Mouse (Mus musculus) ES-Bruce4 (cell line): ENCODE measurements around the gene Gm28635. TPM values are rescaled to one million over a fixed set of nuclear protein-coding genes. Genes with fewer than 3 reads are reported as not detected.
A peak's percentile ranks its signal among the peaks of the same experiment; 100 is the strongest.

Source experiments
- H3K27ac ChIP-seq: 2 replicates; pipeline ENCODE4 v1.5.1; 2012; ENCODE audit warnings: low read length, inconsistent platforms; ENCODE audit not compliant: insufficient read depth
- H3K27me3 ChIP-seq: 2 replicates; pipeline ENCODE4 v1.6.1; 2012; ENCODE audit warnings: mild to moderate bottlenecking, low read length, inconsistent platforms; ENCODE audit not compliant: control insufficient read depth, poor library complexity, insufficient read depth, severe bottlenecking
- H3K36me3 ChIP-seq: 2 replicates; pipeline ENCODE4 v1.6.1; 2012; ENCODE audit warnings: inconsistent platforms, mild to moderate bottlenecking, low read length, moderate library complexity; ENCODE audit not compliant: control insufficient read depth, poor library complexity, insufficient read depth, severe bottlenecking
- H3K4me1 ChIP-seq: one replicate; pipeline ENCODE4 v1.8.1; 2011; ENCODE audit warnings: low read length; ENCODE audit not compliant: control insufficient read depth, insufficient read depth
- H3K4me3 ChIP-seq: 2 replicates; pipeline ENCODE4 v1.5.1; 2011; ENCODE audit warnings: low read depth, mild to moderate bottlenecking, low read length
- H3K9ac ChIP-seq: 2 replicates; pipeline ENCODE4 v1.6.1; 2012; ENCODE audit warnings: low read depth, mild to moderate bottlenecking, inconsistent platforms; ENCODE audit not compliant: poor library complexity, severe bottlenecking
- H3K9me3 ChIP-seq: replicated peaks from 2 replicates; pipeline ENCODE4 v1.6.1; 2012; ENCODE audit warnings: mild to moderate bottlenecking, low read length, inconsistent platforms; ENCODE audit not compliant: control insufficient read depth, poor library complexity, insufficient read depth, severe bottlenecking
- CTCF ChIP-seq: IDR thresholded peaks from one replicate; pipeline ENCODE4 v1.8.1; 2011; ENCODE audit warnings: low read depth, low read length
- EP300 ChIP-seq: IDR thresholded peaks from 2 replicates; pipeline ENCODE4 v1.6.1; 2011; ENCODE audit warnings: low read depth, low read length; ENCODE audit not compliant: insufficient read depth
- POLR2A ChIP-seq: IDR thresholded peaks from one replicate; pipeline ENCODE4 v1.8.1; 2011; ENCODE audit warnings: low read length; ENCODE audit not compliant: insufficient read depth
- polyA plus RNA-seq: library from polyadenylated mRNA; stranded (reverse); fragments of >200 nt; gene quantifications from 2 replicates; pipeline ENCODE4 v1.2.4, GENCODE M21; 2011; ENCODE audit warnings: low read depth; ENCODE audit not compliant: missing spikeins, insufficient read depth, insufficient read length

The Gm28635 gene
- not detected in 2 replicates for polyA plus RNA-seq

- Histone ChIP-seq H3K4me3 (peak within 1 kb of the TSS; percentile 98), H3K36me3 (peaks cover 37% of the 10 kb centered on the region), H3K27me3 (no peaks in the 10 kb centered on the region), H3K27ac (peak within 1 kb of the TSS; percentile 51; the same call in 1 of the 2 replicates), H3K4me1 (no peaks in the 10 kb centered on the region), H3K9ac (peak within 1 kb of the TSS; percentile 85), H3K9me3 (no peaks in the 10 kb centered on the region)
- TF ChIP-seq POLR2A = peak; percentile 48
- no peak for TF ChIP-seq CTCF
Measured at GRCm38 (mm10) chr2:84677968-84678880, at the start of gene Gm28635, which contains the start of gene Med19. Gene Gm28635 (minus strand): TSS chr2:84678041. Gene Med19 (plus strand): TSS chr2:84678402.

GRCm38 (mm10) chr2:84727172-84727858, 49.5 kb upstream of the Gm28635 start, which contains the start of gene Clp1:
Gene Clp1 (minus strand): TSS chr2:84727350.
- H3K36me3 ChIP-seq = peaks cover 22% of the 10 kb centered on the region
- peak within 1 kb of the TSS; percentile 89 for H3K4me3 ChIP-seq
- H3K9ac ChIP-seq = peak within 1 kb of the TSS; percentile 72
- no peaks in the 10 kb centered on the region for H3K9me3 ChIP-seq
- 0 out of 2 replicates have a peak within 1 kb of the TSS, but pooled peaks have one; percentile 15 for H3K27ac ChIP-seq
- H3K27me3 ChIP-seq = no peaks in the 10 kb centered on the region
- H3K4me1 ChIP-seq = no peaks in the 10 kb centered on the region
- TF ChIP-seq POLR2A = peak; percentile 97
- TF ChIP-seq EP300 = no peak

GRCm38 (mm10) chr2:84726716-84727115, 48.9 kb upstream of the Gm28635 start:
- Histone ChIP-seq H3K27me3 (no peaks in the 10 kb centered on the region), H3K4me3 (peak overlapping the region; percentile 87), H3K4me1 (no peaks in the 10 kb centered on the region), H3K9ac (peak overlapping the region; percentile 72), H3K27ac (0 out of 2 replicates have a peak overlapping the region, but pooled peaks have one; percentile 15), H3K36me3 (peaks cover 25% of the 10 kb centered on the region), H3K9me3 (no peaks in the 10 kb centered on the region)
- TF ChIP-seq POLR2A (no peak), CTCF (no peak), EP300 (no peak)

- Histone ChIP-seq H3K36me3 (peaks cover 25% of the 10 kb centered on the region), H3K27me3 (no peaks in the 10 kb centered on the region), H3K4me1 (no peaks in the 10 kb centered on the region), H3K9ac (peak overlapping the region; percentile 72; the same call in 1 of the 2 replicates), H3K4me3 (no peak overlapping the region), H3K9me3 (no peaks in the 10 kb centered on the region), H3K27ac (no peak overlapping the region)
- TF ChIP-seq CTCF = no peak
- no peak for TF ChIP-seq POLR2A
- TF ChIP-seq EP300 = no peak
Measured at GRCm38 (mm10) chr2:84725770-84726169, 47.9 kb upstream of the Gm28635 start.

GRCm38 (mm10) chr2:84723856-84724255, 46.0 kb upstream of the Gm28635 start:
- Histone ChIP-seq H3K9me3 (no peaks in the 10 kb centered on the region), H3K27ac (no peak overlapping the region), H3K9ac (no peak overlapping the region), H3K4me1 (no peaks in the 10 kb centered on the region), H3K27me3 (no peaks in the 10 kb centered on the region), H3K4me3 (no peak overlapping the region), H3K36me3 (peaks cover 25% of the 10 kb centered on the region)
- TF ChIP-seq EP300 = no peak
- no peak for TF ChIP-seq CTCF
- TF ChIP-seq POLR2A = no peak

GRCm38 (mm10) chr2:84721182-84721581, 43.3 kb upstream of the Gm28635 start:
- Histone ChIP-seq H3K4me3 (no peak overlapping the region), H3K36me3 (peaks cover 25% of the 10 kb centered on the region), H3K9ac (no peak overlapping the region), H3K4me1 (no peaks in the 10 kb centered on the region), H3K27ac (no peak overlapping the region), H3K9me3 (no peaks in the 10 kb centered on the region), H3K27me3 (no peaks in the 10 kb centered on the region)
- TF ChIP-seq POLR2A = no peak
- no peak for TF ChIP-seq EP300
- TF ChIP-seq CTCF = no peak
